Mouse (Mus musculus) spleen, adult 2 months (tissue): Measurements from ENCODE around the gene Frrs1l. TPM values are rescaled to one million over a fixed set of nuclear protein-coding genes. Genes with fewer than 3 reads are reported as not detected.
A peak's percentile ranks its signal among the peaks of the same experiment; 100 is the strongest.

Experiments used
- DNase-seq, 2 experiments: peaks; one replicate each; pipeline versions ENCODE4 v3.0.0 to v3.0.0-alpha.2; 2012 to 2021; ENCODE audit warnings: low spot score in 2 of 2, low read depth in 1 of 2
- H3K27ac ChIP-seq: fragments of 200-500 bp; 2 replicates; pipeline ENCODE4 v1.5.1; 2012; ENCODE audit warnings: low read length, inconsistent platforms; ENCODE audit not compliant: insufficient read depth
- H3K27me3 ChIP-seq: fragments of 200-500 bp; 2 replicates; pipeline ENCODE4 v1.6.1; 2012; ENCODE audit warnings: mild to moderate bottlenecking, moderate library complexity, low read length, inconsistent platforms; ENCODE audit not compliant: control insufficient read depth, insufficient read depth
- H3K36me3 ChIP-seq: fragments of 200-500 bp; 2 replicates; pipeline ENCODE4 v1.6.1; 2012; ENCODE audit warnings: mild to moderate bottlenecking, low read length, inconsistent platforms; ENCODE audit not compliant: control insufficient read depth, insufficient read depth
- H3K4me1 ChIP-seq: fragments of 200-500 bp; 2 replicates; pipeline ENCODE4 v1.6.1; 2011; ENCODE audit warnings: inconsistent platforms; ENCODE audit not compliant: control insufficient read depth, insufficient read depth, insufficient read length
- H3K4me3 ChIP-seq: fragments of 200-500 bp; 2 replicates; pipeline ENCODE4 v1.5.1; 2011; ENCODE audit warnings: mild to moderate bottlenecking, inconsistent platforms; ENCODE audit not compliant: insufficient read depth, insufficient read length; ENCODE audit errors: extremely low read depth
- CTCF ChIP-seq: fragments of 200-500 bp; IDR thresholded peaks from 2 replicates; pipeline ENCODE4 v1.5.1; 2011; ENCODE audit warnings: mild to moderate bottlenecking, inconsistent platforms; ENCODE audit not compliant: insufficient read depth, insufficient read length, insufficient replicate concordance; ENCODE audit errors: extremely low read depth
- POLR2A ChIP-seq: fragments of 200-500 bp; IDR thresholded peaks from 2 replicates; pipeline ENCODE4 v1.6.1; 2011; ENCODE audit warnings: low read depth, low read length, inconsistent platforms
- WGBS: fragments of 180-500 bp; shearing (Covaris S2); methylation state at CpG from one replicate; pipeline ENCODE4 v1.1.7; 2018; 5-methylcytosine and 5-hydroxymethylcytosine counted together
- polyA plus RNA-seq: library from polyadenylated mRNA; depleted of rRNA; stranded (reverse); fragments of >200 nt; gene quantifications from 2 replicates; pipeline ENCODE4 v1.2.3, GENCODE M21; 2012

Gene Frrs1l
- polyA plus RNA-seq, 1 experiment = not detected

- WGBS = 77% methylated on average over 6 of the region's 6 CpGs
- no peak for DNase-seq
- Histone ChIP-seq H3K4me1 (peaks cover 5% of the 10 kb centered on the region; the same call in 1 of the 2 replicates), H3K27ac (no peak overlapping the region), H3K27me3 (no peaks in the 10 kb centered on the region), H3K4me3 (no peak overlapping the region), H3K36me3 (no peaks in the 10 kb centered on the region)
- TF ChIP-seq POLR2A (no peak), CTCF (no peak)
Observed at GRCm38 (mm10) chr4:56953235-56953634, 37.0 kb downstream of the Frrs1l start.

- H3K27me3 ChIP-seq = no peaks in the 10 kb centered on the region
- no peaks in the 10 kb centered on the region for H3K36me3 ChIP-seq
- peaks cover 5% of the 10 kb centered on the region for H3K4me1 ChIP-seq
- no peak for DNase-seq
- H3K4me3 ChIP-seq = no peak overlapping the region
- 73% methylated on average over 3 of the region's 3 CpGs for WGBS
- no peak overlapping the region for H3K27ac ChIP-seq
- TF ChIP-seq CTCF = no peak
- no peak for TF ChIP-seq POLR2A
Observed at GRCm38 (mm10) chr4:56951701-56952100, 38.5 kb downstream of the Frrs1l start.

GRCm38 (mm10) chr4:56949494-56949893 is 40.7 kb downstream of the Frrs1l start:
- Histone ChIP-seq H3K27me3 (no peaks in the 10 kb centered on the region), H3K27ac (no peak overlapping the region), H3K36me3 (no peaks in the 10 kb centered on the region), H3K4me1 (peaks cover 8% of the 10 kb centered on the region), H3K4me3 (no peak overlapping the region)
- no peak for DNase-seq
- 34% methylated on average over 6 of the region's 6 CpGs for WGBS
- TF ChIP-seq POLR2A (no peak), CTCF (no peak)

GRCm38 (mm10) chr4:56946641-56947640 is 43.2 kb downstream of the Frrs1l start, which contains the start of gene Tmem245:
Tmem245 (minus strand) TSS chr4:56947437.
- Histone ChIP-seq H3K4me3 (peak within 1 kb of the TSS; percentile 93), H3K36me3 (no peaks in the 10 kb centered on the region), H3K4me1 (peaks cover 8% of the 10 kb centered on the region), H3K27ac (peak within 1 kb of the TSS; percentile 76), H3K27me3 (no peaks in the 10 kb centered on the region)
- 1% methylated on average over 107 of the region's 107 CpGs for WGBS
- TF ChIP-seq POLR2A = peak; percentile 47
- no peak for TF ChIP-seq CTCF
- DNase-seq = peak; percentile 87 to 93

GRCm38 (mm10) chr4:56946180-56946579 is 44.0 kb downstream of the Frrs1l start:
- Histone ChIP-seq H3K4me1 (peaks cover 8% of the 10 kb centered on the region), H3K4me3 (peak overlapping the region; percentile 93), H3K36me3 (no peaks in the 10 kb centered on the region), H3K27ac (no peak overlapping the region), H3K27me3 (no peaks in the 10 kb centered on the region)
- DNase-seq = no peak
- WGBS = 6% methylated on average over 14 of the region's 14 CpGs
- TF ChIP-seq POLR2A (no peak), CTCF (no peak)

GRCm38 (mm10) chr4:56944286-56944685 is 45.9 kb downstream of the Frrs1l start:
- H3K27ac ChIP-seq = no peak overlapping the region
- DNase-seq = no peak

More at GRCm38 (mm10) chr4:56944286-56944685, 45.9 kb downstream of the Frrs1l start:
- 62% methylated on average over 4 of the region's 4 CpGs for WGBS
- peaks cover 3% of the 10 kb centered on the region for H3K4me1 ChIP-seq
- TF ChIP-seq CTCF (no peak), POLR2A (no peak)
- no peak overlapping the region for H3K4me3 ChIP-seq
- H3K36me3 ChIP-seq = no peaks in the 10 kb centered on the region
- no peaks in the 10 kb centered on the region for H3K27me3 ChIP-seq
